Comparison of ENCODE assay signal across 10 mouse cellular contexts in genomic region chr19:6048681-6049410, GRCm38 (mm10). TPM values are rescaled to one million over a fixed set of nuclear protein-coding genes. Genes with fewer than 3 reads are reported as not detected.
DNase-seq lines count a peak whose midpoint lies in the region; ATAC-seq and TF ChIP-seq lines count a peak whose summit lies in the region.
"Had no signal": no experiment of that assay in that cellular context is flagged by ENCODE, and none has a peak within 500 bp of the region (broad histone marks: within the 10 kb centered on the region; RNA-seq: fewer than 3 reads in every experiment).

No protein-coding gene starts in this region.

- WGBS in hindbrain, embryonic 15.5 days = 91% methylated on average over 11 of the region's 11 CpGs
- 89% methylated on average over 11 of the region's 11 CpGs for WGBS in hindbrain, postnatal 0 days
- WGBS in liver, embryonic 15.5 days (ENCODE audit: insufficient replicate concordance) = 48% methylated on average over 11 of the region's 11 CpGs

- H3K4me1 ChIP-seq in hindbrain, embryonic 15.5 days (replicated peaks) = peaks cover 27% of the 10 kb centered on the region
- peaks cover 13% of the 10 kb centered on the region for H3K4me1 ChIP-seq in hindbrain, postnatal 0 days (ENCODE audit: insufficient read depth, low read length)
- H3K4me1 ChIP-seq in G1E (ENCODE audit: insufficient read depth, low read depth, low read length) = peaks cover 73% of the 10 kb centered on the region
- peaks cover 54% of the 10 kb centered on the region for H3K4me1 ChIP-seq in liver, embryonic 15.5 days (replicated peaks)

- no peak for ATAC-seq in CD4-positive, CD25-positive, alpha-beta regulatory T cell, adult 4 months
- ATAC-seq in hindbrain, embryonic 15.5 days (ENCODE audit: low FRiP score, low read depth) = no peak
- ATAC-seq in hindbrain, postnatal 0 days = no peak
- ATAC-seq in G1E (ENCODE audit: extremely low read depth, insufficient number of reproducible peaks, low FRiP score, poor library complexity, severe bottlenecking) = no peak
- ATAC-seq in liver, embryonic 15.5 days (ENCODE audit: insufficient read depth) = no peak

- H3K36me3 ChIP-seq in hindbrain, embryonic 15.5 days = peaks cover 57% of the 10 kb centered on the region
- H3K36me3 ChIP-seq in hindbrain, postnatal 0 days (ENCODE audit: insufficient read depth, low read length) = peaks cover 53% of the 10 kb centered on the region
- peaks cover 67% of the 10 kb centered on the region for H3K36me3 ChIP-seq in G1E (replicated peaks)
- H3K36me3 ChIP-seq in liver, embryonic 15.5 days (replicated peaks) = peaks cover 60% of the 10 kb centered on the region

- H3K4me3 ChIP-seq in hindbrain, embryonic 15.5 days = no peak overlapping the region
- H3K4me3 ChIP-seq in hindbrain, postnatal 0 days (ENCODE audit: low read length) = no peak overlapping the region
- H3K4me3 ChIP-seq in G1E (ENCODE audit: low read depth, low read length) = peak overlapping the region; percentile 90; the same call in 1 of the 2 replicates
- H3K4me3 ChIP-seq in liver, embryonic 15.5 days (replicated peaks) = peak overlapping the region; percentile 87

- no peaks in the 10 kb centered on the region for H3K27me3 ChIP-seq in hindbrain, embryonic 15.5 days
- H3K27me3 ChIP-seq in hindbrain, postnatal 0 days (ENCODE audit: insufficient read depth, low read length) = no peaks in the 10 kb centered on the region
- no peaks in the 10 kb centered on the region for H3K27me3 ChIP-seq in G1E (ENCODE audit: insufficient read depth, low read length)
- H3K27me3 ChIP-seq in liver, embryonic 15.5 days = no peaks in the 10 kb centered on the region
- H3K27me3 ChIP-seq: heart, embryonic 15.5 days; lung, embryonic 15.5 days had no signal

- no peaks in the 10 kb centered on the region for H3K9me3 ChIP-seq in hindbrain, embryonic 15.5 days
- H3K9me3 ChIP-seq in hindbrain, postnatal 0 days (ENCODE audit: low read length) = no peaks in the 10 kb centered on the region
- no peaks in the 10 kb centered on the region for H3K9me3 ChIP-seq in G1E (replicated peaks)
- no peaks in the 10 kb centered on the region for H3K9me3 ChIP-seq in liver, embryonic 15.5 days (replicated peaks)
- H3K9me3 ChIP-seq: heart, embryonic 15.5 days; lung, embryonic 15.5 days had no signal

- TF ChIP-seq CTCF in hindbrain, postnatal 0 days (IDR thresholded peaks at IDR 0.05; ENCODE audit: low read depth) = no peak
- TF ChIP-seq CTCF in G1E (IDR thresholded peaks at IDR 0.05; ENCODE audit: low read depth, low read length) = no peak

- DNase-seq in CD4-positive, CD25-positive, alpha-beta regulatory T cell, adult 2 months (ENCODE audit: low read depth, low spot score) = peak; percentile 5
- no peak for DNase-seq in hindbrain, postnatal 0 days (ENCODE audit: low spot score)
- no peak for DNase-seq in G1E (ENCODE audit: low spot score)
- DNase-seq in gastrocnemius, adult 8-10 months (ENCODE audit: low spot score in 2 of 2) = no peak
- DNase-seq in thymus, postnatal 36 days = no peak

- H3K27ac ChIP-seq in hindbrain, embryonic 15.5 days (replicated peaks) = no peak overlapping the region
- H3K27ac ChIP-seq in hindbrain, postnatal 0 days = no peak overlapping the region
- peak overlapping the region; percentile 99 for H3K27ac ChIP-seq in liver, embryonic 15.5 days (replicated peaks)
- H3K27ac ChIP-seq: heart, embryonic 15.5 days; lung, embryonic 15.5 days had no signal

- 0 out of 2 replicates have a peak overlapping the region, but pooled peaks have one; percentile 98 for H3K4me2 ChIP-seq in hindbrain, embryonic 15.5 days
- H3K4me2 ChIP-seq in hindbrain, postnatal 0 days (ENCODE audit: low read depth, low read length) = no peak overlapping the region
- peak overlapping the region; percentile 77 for H3K4me2 ChIP-seq in liver, embryonic 15.5 days

- H3K9ac ChIP-seq in hindbrain, embryonic 15.5 days = no peak overlapping the region
- H3K9ac ChIP-seq in hindbrain, postnatal 0 days (replicated peaks; ENCODE audit: low read length) = no peak overlapping the region
- H3K9ac ChIP-seq in liver, embryonic 15.5 days = peak overlapping the region; percentile 73

RNA-seq across cellular contexts. Expression of gene Syvn1, which starts 2.5 kb away (rescaled TPM):
- 10 to 100 TPM; 13.4 to 17.1 TPM for polyA plus RNA-seq in CD4-positive, CD25-positive, alpha-beta regulatory T cell, adult 4 months (2017; shearing (Covaris generic))
- polyA plus RNA-seq in hindbrain, embryonic 15.5 days (2015; fragmentation: Nextera tagmentation; extraction: Ambion mirVana) = 32.9 and 39.8 TPM in 2 replicates
- total RNA-seq in hindbrain, postnatal 0 days (2014; rRNA removed) = 27.6 and 34.1 TPM in 2 replicates
- 26.8 and 29.8 TPM in 2 replicates for polyA plus RNA-seq in hindbrain, postnatal 0 days (2015; fragmentation: Nextera tagmentation; extraction: Ambion mirVana)
- 27.0 and 39.7 TPM in 2 replicates for total RNA-seq in G1E (2014; fragmentation: Nextera tagmentation)
- 4.8 and 5.9 TPM in 2 replicates for total RNA-seq in G1E (2017)
- 78.2 and 84.1 TPM in 2 replicates for polyA plus RNA-seq in G1E (2012)
- 13.3 and 17.3 TPM in 2 replicates for polyA plus RNA-seq in liver, embryonic 15.5 days (2015; fragmentation: Nextera tagmentation; extraction: Ambion mirVana)
- total RNA-seq in gastrocnemius, adult 8-10 months (2022) = 10 to 100 TPM; 14.5 to 19.6 (median 18.7) TPM

RNA-seq across cellular contexts. Expression of gene Mrpl49, which starts 8.7 kb away (rescaled TPM):
- 10 to 100 TPM; 33.9 to 37.5 TPM for polyA plus RNA-seq in CD4-positive, CD25-positive, alpha-beta regulatory T cell, adult 4 months (2017; shearing (Covaris generic))
- polyA plus RNA-seq in hindbrain, embryonic 15.5 days (2015; fragmentation: Nextera tagmentation; extraction: Ambion mirVana) = 62.3 and 64.4 TPM in 2 replicates
- 34.4 and 36.2 TPM in 2 replicates for total RNA-seq in hindbrain, postnatal 0 days (2014; rRNA removed)
- polyA plus RNA-seq in hindbrain, postnatal 0 days (2015; fragmentation: Nextera tagmentation; extraction: Ambion mirVana) = 52.4 and 54.9 TPM in 2 replicates
- 46.6 and 51.6 TPM in 2 replicates for total RNA-seq in G1E (2014; fragmentation: Nextera tagmentation)
- 46.9 and 52.4 TPM in 2 replicates for total RNA-seq in G1E (2017)
- 41.8 and 46.8 TPM in 2 replicates for polyA plus RNA-seq in G1E (2012)
- polyA plus RNA-seq in liver, embryonic 15.5 days (2015; fragmentation: Nextera tagmentation; extraction: Ambion mirVana) = 39.5 and 41.8 TPM in 2 replicates
- total RNA-seq in gastrocnemius, adult 8-10 months (2022) = 10 to 100 TPM; 21.2 to 23.0 (median 22.3) TPM

RNA-seq across cellular contexts. Expression of gene Fau, which starts 8.8 kb away (rescaled TPM):
- polyA plus RNA-seq in CD4-positive, CD25-positive, alpha-beta regulatory T cell, adult 4 months (2017; shearing (Covaris generic)) = 1,000 to 10,000 TPM; 2,365 to 3,114 TPM
- 503 and 507 TPM in 2 replicates for polyA plus RNA-seq in hindbrain, embryonic 15.5 days (2015; fragmentation: Nextera tagmentation; extraction: Ambion mirVana)
- 558 and 787 TPM in 2 replicates for total RNA-seq in hindbrain, postnatal 0 days (2014; rRNA removed)
- polyA plus RNA-seq in hindbrain, postnatal 0 days (2015; fragmentation: Nextera tagmentation; extraction: Ambion mirVana) = 668 TPM in 2 replicates
- total RNA-seq in G1E (2014; fragmentation: Nextera tagmentation) (3,086 and 3,502 TPM in 2 replicates), G1E (2017) (2,639 and 2,986 TPM in 2 replicates)
- polyA plus RNA-seq in G1E (2012) = 5,636 and 5,712 TPM in 2 replicates
- polyA plus RNA-seq in liver, embryonic 15.5 days (2015; fragmentation: Nextera tagmentation; extraction: Ambion mirVana) = 401 and 446 TPM in 2 replicates
- 100 to 1,000 TPM; 428 to 532 (median 479) TPM for total RNA-seq in gastrocnemius, adult 8-10 months (2022)

RNA-seq across cellular contexts. Expression of gene Znhit2, which starts 12.1 kb away (rescaled TPM):
- polyA plus RNA-seq in CD4-positive, CD25-positive, alpha-beta regulatory T cell, adult 4 months (2017; shearing (Covaris generic)) = 1 to 10 TPM; 5.7 to 6.7 TPM
- polyA plus RNA-seq in hindbrain, embryonic 15.5 days (2015; fragmentation: Nextera tagmentation; extraction: Ambion mirVana) = 33.0 and 34.8 TPM in 2 replicates
- total RNA-seq in hindbrain, postnatal 0 days (2014; rRNA removed) = 76.0 and 97.3 TPM in 2 replicates
- polyA plus RNA-seq in hindbrain, postnatal 0 days (2015; fragmentation: Nextera tagmentation; extraction: Ambion mirVana) = 43.2 and 46.3 TPM in 2 replicates
- total RNA-seq in G1E (2014; fragmentation: Nextera tagmentation) (8.3 and 16.3 TPM in 2 replicates), G1E (2017) (11.0 and 23.3 TPM in 2 replicates)
- polyA plus RNA-seq in G1E (2012) = 58.7 and 60.6 TPM in 2 replicates
- 19.1 and 19.5 TPM in 2 replicates for polyA plus RNA-seq in liver, embryonic 15.5 days (2015; fragmentation: Nextera tagmentation; extraction: Ambion mirVana)
- 10 to 100 TPM; 10.2 to 11.3 (median 11.0) TPM for total RNA-seq in gastrocnemius, adult 8-10 months (2022)

RNA-seq across cellular contexts. Expression of gene Tm7sf2, which starts 19.3 kb away (rescaled TPM):
- polyA plus RNA-seq in CD4-positive, CD25-positive, alpha-beta regulatory T cell, adult 4 months (2017; shearing (Covaris generic)) = 1 to 10 TPM; 5.5 to 7.1 TPM
- 58.6 and 60.1 TPM in 2 replicates for polyA plus RNA-seq in hindbrain, embryonic 15.5 days (2015; fragmentation: Nextera tagmentation; extraction: Ambion mirVana)
- total RNA-seq in hindbrain, postnatal 0 days (2014; rRNA removed) = 122 and 123 TPM in 2 replicates
- polyA plus RNA-seq in hindbrain, postnatal 0 days (2015; fragmentation: Nextera tagmentation; extraction: Ambion mirVana) = 57.7 and 64.2 TPM in 2 replicates
- total RNA-seq in G1E (2014; fragmentation: Nextera tagmentation) (22.9 and 24.0 TPM in 2 replicates), G1E (2017) (17.2 and 21.4 TPM in 2 replicates)
- polyA plus RNA-seq in G1E (2012) = 15.0 and 20.0 TPM in 2 replicates
- 49.1 and 50.2 TPM in 2 replicates for polyA plus RNA-seq in liver, embryonic 15.5 days (2015; fragmentation: Nextera tagmentation; extraction: Ambion mirVana)
- total RNA-seq in gastrocnemius, adult 8-10 months (2022) = 1 to 10 TPM; 2.5 to 5.5 (median 4.0) TPM

Comparison
In these comparisons a context has a peak if more than half of its experiments do, and no peak if none do; other contexts are left out.
1. H3K4me3 ChIP-seq: peak in G1E (single experiment) and liver, embryonic 15.5 days (single experiment); none in hindbrain, embryonic 15.5 days (single experiment) and hindbrain, postnatal 0 days (single experiment).